Mouse (Mus musculus) MEL-GATA-1-ER (cell line): ENCODE data around the gene Dcaf1.

Source experiments
- DNase-seq: peaks from one replicate; pipeline ENCODE4 v3.0.0-alpha.2; 2012; ENCODE audit warnings: low read depth; ENCODE audit errors: extremely low read depth

The Dcaf1 gene

GRCm38 (mm10) chr9:106879471-106879870, 57.8 kb downstream of the Dcaf1 start:
- DNase-seq: no peak

GRCm38 (mm10) chr9:106881071-106881755, 59.5 kb downstream of the Dcaf1 start:
- DNase-seq: no peak

- no peak for DNase-seq
Measured at GRCm38 (mm10) chr9:106882176-106882575, 60.5 kb downstream of the Dcaf1 start.

- no peak for DNase-seq
Measured at GRCm38 (mm10) chr9:106883085-106883484, 61.4 kb downstream of the Dcaf1 start.

GRCm38 (mm10) chr9:106884306-106884705, 62.6 kb downstream of the Dcaf1 start:
- peak; percentile 41 for DNase-seq

- no peak for DNase-seq
Measured at GRCm38 (mm10) chr9:106884996-106885900, 63.6 kb downstream of the Dcaf1 start.

- DNase-seq: no peak
Measured at GRCm38 (mm10) chr9:106885901-106886731, 64.4 kb downstream of the Dcaf1 start.

GRCm38 (mm10) chr9:106886828-106887702, 65.4 kb downstream of the Dcaf1 start, which contains the start of gene Rbm15b:
Gene Rbm15b (minus strand): TSS chr9:106887428.
- DNase-seq: peak; percentile 91

GRCm38 (mm10) chr9:106888346-106888745, 66.7 kb downstream of the Dcaf1 start:
- no peak for DNase-seq

GRCm38 (mm10) chr9:106889321-106889720, 67.6 kb downstream of the Dcaf1 start:
- no peak for DNase-seq

GRCm38 (mm10) chr9:106890496-106891240, 69.0 kb downstream of the Dcaf1 start:
- no peak for DNase-seq

- no peak for DNase-seq
Measured at GRCm38 (mm10) chr9:106891341-106891741, 69.7 kb downstream of the Dcaf1 start.

- DNase-seq: peak; percentile 96
Measured at GRCm38 (mm10) chr9:106891829-106892551, 70.3 kb downstream of the Dcaf1 start, which contains the start of gene Manf. Gene Manf (minus strand): TSS chr9:106891979.

- DNase-seq: no peak
Measured at GRCm38 (mm10) chr9:106892552-106892875, 70.8 kb downstream of the Dcaf1 start.

GRCm38 (mm10) chr9:106893327-106893726, 71.7 kb downstream of the Dcaf1 start:
- DNase-seq: no peak

- no peak for DNase-seq
Measured at GRCm38 (mm10) chr9:106898901-106899300, 77.2 kb downstream of the Dcaf1 start.

GRCm38 (mm10) chr9:106901596-106901995, 79.9 kb downstream of the Dcaf1 start:
- no peak for DNase-seq

- no peak for DNase-seq
Measured at GRCm38 (mm10) chr9:106903099-106903790, 81.6 kb downstream of the Dcaf1 start.

- peak; percentile 49 for DNase-seq
Measured at GRCm38 (mm10) chr9:106903791-106904134, 82.1 kb downstream of the Dcaf1 start.
